Mouse (Mus musculus) hindbrain, embryonic 10.5 days (tissue): Measurements from ENCODE around the gene Adam11. TPM values are rescaled to one million over a fixed set of nuclear protein-coding genes. Genes with fewer than 3 reads are reported as not detected.
A peak's percentile ranks its signal among the peaks of the same experiment; 100 is the strongest.

Experiments used
- DNase-seq: peaks from one replicate; pipeline ENCODE4 v3.0.0-alpha.2; 2017; ENCODE audit warnings: low spot score
- H3K27ac ChIP-seq: fragments of 300-500 bp; sonication (generic); 2 replicates; pipeline ENCODE4 v1.5.1; 2016; ENCODE audit warnings: mild to moderate bottlenecking, moderate library complexity
- H3K27me3 ChIP-seq: fragments of 300-500 bp; sonication (generic); 2 replicates; pipeline ENCODE4 v1.6.1; 2016; ENCODE audit warnings: mild to moderate bottlenecking; ENCODE audit not compliant: poor library complexity, insufficient read depth, severe bottlenecking
- H3K36me3 ChIP-seq: fragments of 300-500 bp; sonication (generic); 2 replicates; pipeline ENCODE4 v1.6.1; 2016; ENCODE audit warnings: mild to moderate bottlenecking, moderate library complexity
- H3K4me1 ChIP-seq: fragments of 300-500 bp; sonication (generic); replicated peaks from 2 replicates; pipeline ENCODE4 v1.6.1; 2016; ENCODE audit warnings: mild to moderate bottlenecking
- H3K4me3 ChIP-seq: fragments of 300-500 bp; sonication (generic); 2 replicates; pipeline ENCODE4 v1.5.1; 2016; ENCODE audit warnings: mild to moderate bottlenecking, moderate library complexity
- H3K9me3 ChIP-seq: fragments of 300-500 bp; sonication (generic); 2 replicates; pipeline ENCODE4 v1.6.1; 2016; ENCODE audit warnings: mild to moderate bottlenecking, moderate library complexity
- WGBS: fragments of 180-500 bp; shearing (Covaris S2); methylation state at CpG from one replicate; pipeline ENCODE4 v1.1.7; 2016; 5-methylcytosine and 5-hydroxymethylcytosine counted together
- polyA plus RNA-seq: library from polyadenylated mRNA; unstranded; fragments of >200 nt; fragmentation: Nextera tagmentation; extraction: Ambion mirVana; gene quantifications from 2 replicates; pipeline ENCODE4 v1.2.1, GENCODE M21; 2016

The Adam11 gene
- polyA plus RNA-seq, 1 experiment from 2014 or later, result 22.6 TPM

DNA sequence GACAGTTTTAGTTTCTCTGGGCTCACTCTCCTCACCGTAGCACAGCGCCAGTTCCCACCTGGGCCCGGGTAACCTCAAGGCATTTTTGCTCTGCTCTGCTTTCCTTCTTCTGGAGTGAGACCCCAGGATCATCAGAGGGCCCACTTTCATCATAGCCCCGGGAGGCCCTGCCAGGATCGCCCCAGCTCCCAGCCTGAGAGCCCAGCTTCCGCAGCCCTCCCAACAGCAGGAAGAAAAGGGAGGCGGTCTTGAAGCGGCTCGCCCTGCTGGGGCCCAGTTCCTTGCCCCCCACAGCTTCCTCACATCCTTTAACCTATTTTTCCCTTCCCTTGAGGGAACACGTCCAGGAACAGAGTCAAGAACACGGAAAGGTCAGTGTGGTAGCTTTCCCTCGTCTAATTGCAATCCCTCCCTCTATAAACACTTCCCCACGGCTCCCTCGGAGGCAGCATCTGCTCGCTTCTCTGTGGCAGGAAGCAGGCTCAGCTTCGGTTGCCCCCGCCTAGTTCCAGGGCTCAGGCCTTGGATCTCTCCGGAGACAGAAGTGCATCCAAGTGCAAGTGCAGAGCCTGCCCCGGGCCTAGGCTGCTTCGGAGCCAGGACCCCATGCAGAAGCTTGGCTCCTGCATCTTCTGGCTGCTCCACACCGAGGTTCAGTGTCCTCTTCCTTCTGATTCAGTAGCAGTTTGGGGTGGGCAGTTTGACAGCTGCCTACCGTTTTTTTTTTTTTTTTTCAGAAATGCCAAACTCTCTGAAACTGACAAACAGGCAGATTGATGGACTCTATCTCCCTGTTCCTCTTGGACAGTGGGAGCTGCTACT lies 19.9 kb upstream of the Adam11 start:
- no peaks in the 10 kb centered on the region for H3K36me3 ChIP-seq
- peaks cover 58% of the 10 kb centered on the region for H3K27me3 ChIP-seq
- WGBS, result 10% methylated on average over 22 of the region's 22 CpGs
- H3K4me1 ChIP-seq, result peaks cover 42% of the 10 kb centered on the region
- peak overlapping the region; percentile 3; the same call in 1 of the 2 replicates for H3K4me3 ChIP-seq
- DNase-seq, result peak; percentile 41
- no peaks in the 10 kb centered on the region for H3K9me3 ChIP-seq
- H3K27ac ChIP-seq, result peak overlapping the region; percentile 54

DNA sequence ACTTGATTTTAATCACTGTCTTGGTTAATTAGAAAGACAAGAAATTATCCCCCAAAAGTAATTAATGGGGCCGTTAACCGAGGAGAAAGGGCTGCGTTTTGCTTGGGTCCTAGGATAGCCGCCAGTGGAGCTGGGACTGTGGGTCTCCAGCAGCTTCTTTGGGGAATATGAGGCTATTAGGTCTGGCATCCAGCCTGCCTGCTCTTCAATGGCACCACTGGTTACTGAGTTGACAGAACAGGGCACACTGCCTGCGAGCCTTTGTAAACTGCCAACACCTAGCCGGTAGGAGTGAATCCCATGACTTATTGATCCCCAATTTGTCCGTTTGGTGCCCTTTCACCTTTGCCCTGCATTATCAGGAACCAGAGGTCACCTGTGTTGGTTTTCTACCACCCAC lies 19.2 kb upstream of the Adam11 start:
- no peaks in the 10 kb centered on the region for H3K36me3 ChIP-seq
- no peak overlapping the region for H3K4me3 ChIP-seq
- H3K27me3 ChIP-seq, result peaks cover 58% of the 10 kb centered on the region
- 60% methylated on average over 7 of the region's 7 CpGs for WGBS
- H3K9me3 ChIP-seq, result no peaks in the 10 kb centered on the region
- H3K27ac ChIP-seq, result no peak overlapping the region
- DNase-seq, result no peak
- peaks cover 42% of the 10 kb centered on the region for H3K4me1 ChIP-seq

DNA sequence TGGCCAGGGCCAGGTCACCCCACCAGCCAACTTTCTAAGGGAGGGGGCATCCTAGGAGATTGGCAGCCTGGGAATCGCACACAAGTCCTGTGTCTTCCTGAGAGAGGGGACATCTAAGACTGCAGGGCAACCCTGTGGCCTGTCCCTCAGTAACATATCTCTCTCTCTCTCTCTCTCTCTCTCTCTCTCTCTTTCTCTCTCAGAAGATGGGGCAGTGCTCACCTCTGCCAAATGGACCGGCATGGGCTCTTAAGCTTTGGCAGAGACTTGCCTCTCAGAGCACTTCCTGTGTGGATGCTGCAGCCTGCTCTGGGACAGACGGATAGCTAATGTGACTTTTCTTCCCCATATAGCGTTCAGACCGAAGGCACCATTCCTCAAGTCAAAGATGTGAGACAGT lies 18.4 kb upstream of the Adam11 start:
- H3K27ac ChIP-seq, result no peak overlapping the region
- H3K4me1 ChIP-seq, result peaks cover 42% of the 10 kb centered on the region
- no peak overlapping the region for H3K4me3 ChIP-seq
- DNase-seq, result no peak
- WGBS, result 82% methylated on average over 5 of the region's 5 CpGs
- H3K36me3 ChIP-seq, result no peaks in the 10 kb centered on the region
- peaks cover 54% of the 10 kb centered on the region for H3K27me3 ChIP-seq
- H3K9me3 ChIP-seq, result no peaks in the 10 kb centered on the region

DNA sequence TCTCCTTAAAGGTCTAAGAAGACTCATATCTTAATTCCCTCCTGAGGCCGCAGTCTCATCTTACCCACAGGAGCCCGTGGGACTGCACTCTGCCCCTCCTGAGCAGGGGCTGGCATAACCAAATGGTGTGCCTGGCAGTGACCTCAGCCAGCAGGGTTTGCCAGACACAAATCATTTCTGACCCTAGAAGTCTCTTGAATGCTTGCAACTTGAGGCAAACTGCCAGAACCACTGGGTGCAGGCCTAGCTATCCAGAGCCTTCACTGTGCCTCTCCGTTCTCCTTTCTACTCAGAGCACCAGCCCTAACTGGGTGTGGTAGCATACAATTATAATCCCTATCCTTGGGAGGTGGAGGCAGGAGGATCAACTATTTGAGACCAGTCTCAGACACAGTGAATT lies 16.5 kb upstream of the Adam11 start:
- DNase-seq, result no peak
- Histone ChIP-seq H3K36me3 (no peaks in the 10 kb centered on the region), H3K4me1 (peaks cover 40% of the 10 kb centered on the region), H3K27ac (no peak overlapping the region), H3K27me3 (peaks cover 39% of the 10 kb centered on the region), H3K9me3 (no peaks in the 10 kb centered on the region), H3K4me3 (no peak overlapping the region)
- WGBS, result 92% methylated on average over 3 of the region's 3 CpGs

DNA sequence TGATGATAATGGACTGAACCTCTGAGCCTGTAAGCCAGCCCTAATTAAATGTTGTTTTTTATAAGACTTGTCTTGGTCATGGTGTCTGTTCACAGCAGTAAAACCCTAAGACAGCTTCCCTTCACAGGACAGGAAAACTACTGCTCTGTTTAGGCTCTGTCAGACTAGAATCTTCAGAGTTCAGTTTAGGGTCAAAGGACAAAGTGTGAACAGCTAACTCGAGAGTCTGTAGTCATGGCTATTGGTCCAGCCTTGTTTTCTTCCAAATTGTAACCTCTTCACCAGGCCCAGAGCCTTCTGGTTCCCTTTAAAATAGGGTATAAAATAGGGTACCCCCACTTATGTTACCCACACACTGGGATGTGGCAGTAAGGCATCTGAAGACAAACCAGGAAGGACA lies 13.4 kb upstream of the Adam11 start:
- H3K9me3 ChIP-seq, result no peaks in the 10 kb centered on the region
- peaks cover 19% of the 10 kb centered on the region; the same call in 1 of the 2 replicates for H3K27me3 ChIP-seq
- H3K36me3 ChIP-seq, result no peaks in the 10 kb centered on the region
- 74% methylated on average over 1 of the region's 1 CpGs for WGBS
- peaks cover 33% of the 10 kb centered on the region for H3K4me1 ChIP-seq
- no peak overlapping the region for H3K4me3 ChIP-seq
- DNase-seq, result no peak
- H3K27ac ChIP-seq, result no peak overlapping the region

DNA sequence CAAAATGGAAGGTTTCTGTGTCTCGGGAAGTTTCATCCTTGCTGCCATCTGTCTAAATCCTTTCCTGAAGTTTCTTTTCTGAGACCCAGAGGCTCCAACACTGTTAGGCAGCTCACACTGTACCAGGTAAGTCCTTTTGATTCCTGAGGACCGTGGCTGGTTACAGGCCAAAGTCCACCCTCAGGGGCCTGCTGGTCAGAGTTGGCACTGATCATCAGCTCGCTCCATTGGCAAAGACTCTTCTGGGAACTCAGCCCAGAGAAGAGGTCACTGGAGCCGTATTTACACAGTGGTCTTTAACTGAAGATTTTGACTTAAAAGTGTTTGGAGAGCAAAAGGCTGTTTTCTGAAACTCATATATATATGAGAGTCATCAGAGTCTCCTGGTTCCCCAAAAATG lies 12.9 kb upstream of the Adam11 start:
- H3K27ac ChIP-seq, result no peak overlapping the region
- H3K4me1 ChIP-seq, result peaks cover 34% of the 10 kb centered on the region
- 88% methylated on average over 4 of the region's 4 CpGs for WGBS
- no peak overlapping the region for H3K4me3 ChIP-seq
- no peak for DNase-seq
- H3K27me3 ChIP-seq, result peaks cover 14% of the 10 kb centered on the region; the same call in 1 of the 2 replicates
- H3K9me3 ChIP-seq, result no peaks in the 10 kb centered on the region
- H3K36me3 ChIP-seq, result no peaks in the 10 kb centered on the region

DNA sequence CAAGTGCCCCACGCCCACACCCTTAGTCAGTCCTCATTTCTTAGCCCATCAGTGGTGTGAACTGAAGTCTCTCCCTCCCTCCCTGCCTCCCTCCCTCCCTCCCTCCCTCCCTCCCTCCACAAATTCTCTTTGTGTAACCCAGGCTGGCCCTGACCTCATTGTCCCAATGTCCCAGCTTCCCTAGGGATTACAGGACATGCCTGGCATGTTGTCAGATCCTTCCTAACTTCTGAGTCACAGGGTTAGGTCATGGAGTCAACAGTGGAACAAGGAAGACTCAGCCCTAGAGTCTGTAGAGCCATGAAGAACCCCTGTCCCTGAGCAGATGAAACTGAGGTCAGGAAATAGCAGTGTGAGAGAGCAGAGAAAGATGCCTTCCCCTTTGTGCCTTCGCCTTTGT lies 11.5 kb upstream of the Adam11 start:
- H3K27me3 ChIP-seq, result peaks cover 11% of the 10 kb centered on the region; the same call in 1 of the 2 replicates
- no peak overlapping the region for H3K4me3 ChIP-seq
- WGBS, result 72% methylated on average over 2 of the region's 2 CpGs
- peak overlapping the region; percentile 74 for H3K27ac ChIP-seq
- H3K9me3 ChIP-seq, result no peaks in the 10 kb centered on the region
- H3K4me1 ChIP-seq, result peaks cover 39% of the 10 kb centered on the region
- no peak for DNase-seq
- no peaks in the 10 kb centered on the region for H3K36me3 ChIP-seq

DNA sequence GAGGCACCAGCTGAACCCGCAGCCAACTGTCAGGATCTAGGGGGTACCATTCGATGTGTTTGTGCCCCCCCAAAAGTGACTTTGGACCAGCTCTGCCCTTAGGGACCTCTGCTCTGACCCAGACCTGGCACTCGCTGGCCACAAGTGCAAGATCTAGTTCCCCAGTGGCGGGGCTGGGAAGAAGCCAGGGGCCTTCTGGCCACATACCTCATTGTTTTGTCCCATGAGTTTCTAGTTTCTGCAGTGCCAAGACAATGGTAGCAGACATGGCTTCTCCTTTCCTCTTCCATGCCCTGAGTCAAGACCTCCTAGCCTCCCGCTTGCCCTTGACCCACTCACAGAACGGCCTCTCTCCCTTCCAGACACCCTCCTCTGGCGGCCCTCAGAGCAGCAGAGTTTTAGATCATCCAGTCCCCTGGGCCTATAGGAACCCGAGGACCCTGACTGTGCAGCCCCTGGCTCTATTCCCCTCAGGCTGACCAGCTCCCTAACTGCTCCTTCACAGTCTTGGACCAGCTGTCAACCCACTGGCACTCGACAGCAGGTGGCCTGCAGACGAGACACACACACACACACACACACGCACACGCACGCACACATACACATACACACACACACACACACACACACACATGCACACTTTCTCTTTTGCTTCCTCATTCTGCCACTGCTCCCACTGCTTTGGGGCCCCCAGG lies 8.2 kb upstream of the Adam11 start:
- no peaks in the 10 kb centered on the region for H3K9me3 ChIP-seq
- DNase-seq, result no peak
- WGBS, result 68% methylated on average over 13 of the region's 13 CpGs
- peak overlapping the region; percentile 85 for H3K27ac ChIP-seq
- H3K4me1 ChIP-seq, result peaks cover 54% of the 10 kb centered on the region
- 0 out of 2 replicates have a peak overlapping the region, but pooled peaks have one; percentile 11 for H3K4me3 ChIP-seq
- H3K27me3 ChIP-seq, result peaks cover 17% of the 10 kb centered on the region
- no peaks in the 10 kb centered on the region for H3K36me3 ChIP-seq

DNA sequence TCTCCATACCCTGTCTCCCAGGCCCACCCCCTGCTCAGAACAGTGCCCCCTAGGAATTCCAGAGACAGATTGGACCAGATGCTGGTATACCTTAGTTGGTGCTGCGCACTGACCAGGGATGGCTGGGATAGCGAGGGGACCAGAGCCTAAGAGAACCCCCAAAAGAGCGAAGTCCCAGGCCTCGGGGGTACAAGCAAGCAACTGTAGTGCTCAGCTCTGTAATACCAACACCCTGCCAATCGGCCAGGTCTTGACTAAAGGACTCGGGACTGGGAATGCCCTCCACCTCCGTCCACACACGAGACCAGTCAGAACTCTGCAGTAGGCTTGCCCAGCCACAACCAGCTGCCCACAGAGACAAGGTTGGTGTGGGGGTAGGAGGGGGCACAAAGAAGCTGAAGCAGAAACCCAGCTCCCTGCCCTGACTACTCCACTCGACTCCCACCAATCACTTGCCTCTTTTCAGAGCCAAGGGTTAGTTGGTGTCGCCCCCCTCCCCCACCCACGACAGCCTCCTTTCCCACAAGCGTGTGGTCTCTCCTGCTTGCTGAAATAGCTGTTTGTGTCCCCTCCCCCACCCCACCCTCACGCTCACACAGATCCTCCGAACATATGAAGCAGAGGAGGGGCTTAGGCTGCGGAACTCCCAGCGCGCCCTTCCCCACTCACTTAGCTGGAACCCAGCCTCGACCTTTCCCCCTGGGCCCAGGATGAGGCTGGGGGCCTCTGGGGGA lies 7.5 kb upstream of the Adam11 start:
- 51% methylated on average over 18 of the region's 18 CpGs for WGBS
- DNase-seq, result no peak
- Histone ChIP-seq H3K36me3 (no peaks in the 10 kb centered on the region), H3K27me3 (peaks cover 19% of the 10 kb centered on the region), H3K4me1 (peaks cover 54% of the 10 kb centered on the region), H3K27ac (peak overlapping the region; percentile 85), H3K9me3 (no peaks in the 10 kb centered on the region), H3K4me3 (peak overlapping the region; percentile 26; the same call in 1 of the 2 replicates)

DNA sequence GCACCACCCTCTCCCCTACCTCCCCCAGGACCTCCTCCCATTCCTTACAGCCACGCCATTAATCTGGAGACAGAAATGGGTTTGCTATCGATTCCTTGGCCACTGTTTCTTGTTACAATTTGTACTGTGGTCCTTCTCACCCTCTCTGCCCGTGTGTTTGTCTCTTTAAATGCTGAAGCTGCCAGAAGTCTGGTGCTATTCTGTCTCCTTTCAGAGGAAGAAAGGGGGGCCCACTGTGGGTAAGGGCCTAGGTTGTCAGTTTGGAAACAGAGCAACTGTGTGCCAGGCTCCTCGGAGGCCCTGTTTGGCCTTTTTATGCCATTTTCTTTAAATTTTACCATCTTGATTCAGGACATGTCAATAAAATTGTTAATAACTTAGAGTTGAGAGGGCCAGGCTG lies 6.8 kb upstream of the Adam11 start:
- DNase-seq, result no peak
- H3K9me3 ChIP-seq, result no peaks in the 10 kb centered on the region
- peaks cover 50% of the 10 kb centered on the region for H3K4me1 ChIP-seq
- H3K4me3 ChIP-seq, result peak overlapping the region; percentile 26; the same call in 1 of the 2 replicates
- H3K36me3 ChIP-seq, result no peaks in the 10 kb centered on the region
- H3K27me3 ChIP-seq, result peaks cover 25% of the 10 kb centered on the region
- peak overlapping the region; percentile 85 for H3K27ac ChIP-seq
- 61% methylated on average over 4 of the region's 4 CpGs for WGBS

DNA sequence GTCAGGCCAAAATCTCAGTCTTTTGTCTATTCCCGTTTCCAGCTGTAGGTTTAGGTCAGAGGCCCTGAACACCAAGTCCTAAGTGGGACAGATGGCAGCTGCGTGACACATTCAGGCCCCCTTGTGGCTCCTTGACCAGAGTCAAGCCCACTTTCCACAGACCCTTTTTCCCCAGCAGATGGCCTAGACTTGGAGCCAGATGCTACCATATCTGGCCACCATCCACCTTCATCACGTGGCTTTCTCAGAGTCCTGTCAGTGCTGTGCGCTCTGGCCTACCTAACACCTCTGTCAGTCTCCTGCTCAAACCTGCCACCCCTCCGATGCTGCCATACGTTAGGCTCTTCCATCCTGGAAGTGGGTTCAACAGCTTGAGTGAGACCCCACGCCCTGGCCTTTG lies 5.8 kb upstream of the Adam11 start:
- H3K27ac ChIP-seq, result peak overlapping the region; percentile 85; the same call in 1 of the 2 replicates
- H3K27me3 ChIP-seq, result peaks cover 35% of the 10 kb centered on the region
- H3K4me1 ChIP-seq, result peaks cover 42% of the 10 kb centered on the region
- no peaks in the 10 kb centered on the region for H3K36me3 ChIP-seq
- no peak for DNase-seq
- H3K4me3 ChIP-seq, result no peak overlapping the region
- 77% methylated on average over 7 of the region's 7 CpGs for WGBS
- H3K9me3 ChIP-seq, result no peaks in the 10 kb centered on the region

DNA sequence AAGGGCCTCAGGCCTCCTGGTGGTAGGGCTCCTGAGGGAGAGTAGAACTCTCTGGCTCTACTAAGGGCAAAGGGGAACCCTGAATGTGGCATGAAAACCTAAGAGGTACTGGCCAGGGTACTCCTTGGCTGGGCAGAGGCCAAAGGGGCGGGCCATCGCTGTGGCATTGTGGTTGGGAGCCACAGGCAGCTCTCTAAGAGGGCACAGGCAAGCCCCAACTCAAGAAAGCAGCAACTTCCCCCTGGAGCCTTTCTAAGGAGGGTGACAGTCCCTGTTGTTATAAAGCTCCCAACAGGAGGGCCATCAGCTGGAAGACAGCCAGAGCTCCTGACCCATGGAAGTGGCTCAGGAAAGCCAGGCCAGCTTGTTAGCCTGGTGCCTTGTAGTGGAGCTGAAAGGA lies 2.3 kb upstream of the Adam11 start:
- WGBS, result 77% methylated on average over 2 of the region's 2 CpGs
- H3K4me3 ChIP-seq, result no peak overlapping the region
- H3K27ac ChIP-seq, result no peak overlapping the region
- peaks cover 60% of the 10 kb centered on the region for H3K27me3 ChIP-seq
- no peak for DNase-seq
- H3K4me1 ChIP-seq, result peaks cover 60% of the 10 kb centered on the region
- H3K36me3 ChIP-seq, result no peaks in the 10 kb centered on the region
- H3K9me3 ChIP-seq, result no peaks in the 10 kb centered on the region
